In the genomic region with DNA sequence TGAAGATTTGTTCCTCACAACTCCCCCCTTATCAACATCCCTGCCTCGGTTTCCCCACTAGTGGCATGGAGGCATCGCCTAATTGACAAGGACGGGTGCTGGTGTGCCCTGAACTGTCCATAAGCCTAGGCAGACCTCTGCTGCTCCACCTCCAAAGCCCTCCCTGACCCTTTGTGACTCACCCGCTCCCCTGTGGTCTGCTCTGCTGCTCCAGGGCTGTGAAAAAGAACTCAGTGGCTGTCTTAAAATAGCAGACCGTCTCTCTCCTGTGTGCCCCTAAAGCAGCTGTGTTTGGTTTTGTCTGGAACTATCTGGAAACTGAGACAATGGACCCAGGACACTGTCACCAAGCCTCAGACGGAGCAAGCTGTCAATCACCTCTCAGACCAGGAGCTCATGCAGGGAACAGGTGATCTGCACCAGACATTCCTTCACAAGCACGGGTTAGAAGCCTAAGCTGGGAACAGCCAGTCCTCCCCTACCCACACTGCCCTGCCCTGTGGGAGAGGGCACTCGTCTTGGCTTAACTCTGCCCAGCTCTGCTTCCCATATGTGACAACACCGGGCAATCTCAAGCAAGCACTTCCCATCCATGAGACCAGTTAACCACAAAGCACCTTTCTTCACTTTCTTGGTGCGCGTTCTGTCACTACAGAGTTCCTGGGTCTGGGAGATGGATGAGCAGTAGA, we compare ENCODE assay signal across 10 mouse cellular contexts. TPM values are rescaled to one million over a fixed set of nuclear protein-coding genes. Genes with fewer than 3 reads are reported as not detected.
DNase-seq lines count a peak whose midpoint lies in the region; ATAC-seq lines count a peak whose summit lies in the region.
"Had no signal": no experiment of that assay in that cellular context is flagged by ENCODE, and none has a peak within 500 bp of the region (broad histone marks: within the 10 kb centered on the region; RNA-seq: fewer than 3 reads in every experiment).

No protein-coding gene starts in this region.

- no peak overlapping the region for H3K4me2 ChIP-seq in limb, embryonic 12.5 days
- no peak overlapping the region for H3K4me2 ChIP-seq in embryonic facial prominence, embryonic 14.5 days (ENCODE audit: low read depth, low read length)
- H3K4me2 ChIP-seq in liver, embryonic 16.5 days (ENCODE audit: low read depth, low read length) = no peak overlapping the region
- H3K4me2 ChIP-seq: intestine, embryonic 15.5 days had no signal

- peaks cover 4% of the 10 kb centered on the region; the same call in 1 of the 2 replicates for H3K4me1 ChIP-seq in limb, embryonic 12.5 days (replicated peaks)
- H3K4me1 ChIP-seq in limb, embryonic 10.5 days = 0 out of 2 replicates have a peak, but pooled peaks cover 7% of the 10 kb centered on the region
- no peaks in the 10 kb centered on the region for H3K4me1 ChIP-seq in embryonic facial prominence, embryonic 14.5 days (ENCODE audit: control insufficient read depth, insufficient read depth, low read length)
- H3K4me1 ChIP-seq in liver, embryonic 16.5 days (ENCODE audit: control insufficient read depth, low read depth, low read length) = peaks cover 7% of the 10 kb centered on the region
- H3K4me1 ChIP-seq: intestine, embryonic 15.5 days had no signal

- H3K9me3 ChIP-seq in limb, embryonic 12.5 days = no peaks in the 10 kb centered on the region
- H3K9me3 ChIP-seq in limb, embryonic 10.5 days (replicated peaks) = no peaks in the 10 kb centered on the region
- H3K9me3 ChIP-seq in embryonic facial prominence, embryonic 14.5 days (ENCODE audit: control insufficient read depth, low read length) = no peaks in the 10 kb centered on the region
- H3K9me3 ChIP-seq in liver, embryonic 16.5 days (replicated peaks; ENCODE audit: control insufficient read depth, low read length) = no peaks in the 10 kb centered on the region
- H3K9me3 ChIP-seq: intestine, embryonic 15.5 days had no signal

- no peak for DNase-seq in limb, embryonic 10.5 days (ENCODE audit: low spot score)
- DNase-seq in ES-CJ7 (ENCODE audit: low read depth, low spot score) = peak; percentile 41
- no peak for DNase-seq in embryonic facial prominence, embryonic 14.5 days (ENCODE audit: low spot score)
- DNase-seq in adrenal gland, postnatal 4 days (ENCODE audit: low spot score in 2 of 2) = no peak
- no peak for DNase-seq in gastrocnemius, postnatal 14 days

- WGBS in limb, embryonic 12.5 days = 67% methylated on average over 11 of the region's 11 CpGs
- WGBS in limb, embryonic 10.5 days = 77% methylated on average over 11 of the region's 11 CpGs
- 62% methylated on average over 11 of the region's 11 CpGs for WGBS in embryonic facial prominence, embryonic 14.5 days
- 58% methylated on average over 11 of the region's 11 CpGs for WGBS in liver, embryonic 16.5 days (ENCODE audit: insufficient replicate concordance)

- intact Hi-C loops in gastrocnemius, postnatal 14 days (cut with DNase I; ENCODE audit: low total_unique reads) = loop anchor here (5.0 kb wide), 2 partner anchors 33 to 138 kb away; partner anchors contain the start of gene Hbq1b

- ATAC-seq in limb, embryonic 12.5 days (ENCODE audit: insufficient number of reproducible peaks, insufficient read depth, low FRiP score, low TSS enrichment, low read depth) = peak; percentile 48; the same call in 1 of the 2 replicates
- ATAC-seq in embryonic facial prominence, embryonic 14.5 days (ENCODE audit: low read depth) = peak; percentile 15; the same call in 1 of the 2 replicates
- no peak for ATAC-seq in liver, embryonic 16.5 days (ENCODE audit: low read depth)

- H3K36me3 ChIP-seq in limb, embryonic 12.5 days = no peaks in the 10 kb centered on the region
- no peaks in the 10 kb centered on the region for H3K36me3 ChIP-seq in limb, embryonic 10.5 days
- H3K36me3 ChIP-seq in embryonic facial prominence, embryonic 14.5 days (ENCODE audit: control insufficient read depth, insufficient read depth, low read length) = no peaks in the 10 kb centered on the region
- no peaks in the 10 kb centered on the region for H3K36me3 ChIP-seq in liver, embryonic 16.5 days (ENCODE audit: control insufficient read depth, insufficient read depth)
- H3K36me3 ChIP-seq: intestine, embryonic 15.5 days had no signal

- no peak overlapping the region for H3K27ac ChIP-seq in limb, embryonic 12.5 days
- H3K27ac ChIP-seq in limb, embryonic 10.5 days = no peak overlapping the region; the same call in 1 of the 2 replicates
- H3K27ac ChIP-seq in embryonic facial prominence, embryonic 14.5 days (replicated peaks; ENCODE audit: low read depth, low read length) = no peak overlapping the region
- H3K27ac ChIP-seq in liver, embryonic 16.5 days (ENCODE audit: low read length) = no peak overlapping the region
- H3K27ac ChIP-seq: intestine, embryonic 15.5 days had no signal

- H3K9ac ChIP-seq in limb, embryonic 12.5 days (replicated peaks) = no peak overlapping the region
- no peak overlapping the region for H3K9ac ChIP-seq in embryonic facial prominence, embryonic 14.5 days (ENCODE audit: low read depth, low read length)
- 0 out of 2 replicates have a peak overlapping the region, but pooled peaks have one; percentile 24 for H3K9ac ChIP-seq in liver, embryonic 16.5 days (ENCODE audit: low read depth, low read length)
- H3K9ac ChIP-seq: intestine, embryonic 15.5 days had no signal

- H3K27me3 ChIP-seq in limb, embryonic 12.5 days = no peaks in the 10 kb centered on the region
- no peaks in the 10 kb centered on the region for H3K27me3 ChIP-seq in limb, embryonic 10.5 days (ENCODE audit: low read depth, poor library complexity, severe bottlenecking)
- 0 out of 2 replicates have a peak, but pooled peaks cover 3% of the 10 kb centered on the region for H3K27me3 ChIP-seq in embryonic facial prominence, embryonic 14.5 days (replicated peaks; ENCODE audit: control insufficient read depth, insufficient read depth, low read length)
- peaks cover 8% of the 10 kb centered on the region for H3K27me3 ChIP-seq in liver, embryonic 16.5 days (ENCODE audit: control insufficient read depth, insufficient read depth, low read depth, low read length)
- H3K27me3 ChIP-seq: intestine, embryonic 15.5 days had no signal

- H3K4me3 ChIP-seq in limb, embryonic 12.5 days (replicated peaks) = no peak overlapping the region
- H3K4me3 ChIP-seq in limb, embryonic 10.5 days = no peak overlapping the region
- no peak overlapping the region for H3K4me3 ChIP-seq in embryonic facial prominence, embryonic 14.5 days (ENCODE audit: low read depth, low read length)
- no peak overlapping the region for H3K4me3 ChIP-seq in liver, embryonic 16.5 days (ENCODE audit: low read depth, low read length)
- H3K4me3 ChIP-seq: intestine, embryonic 15.5 days had no signal

RNA-seq across cellular contexts. Expression of gene Hbq1a, which starts 20.8 kb away (rescaled TPM):
- polyA plus RNA-seq in limb, embryonic 12.5 days (2016; fragmentation: Nextera tagmentation; extraction: Ambion mirVana) = 0.90 TPM in 1 of 2 replicates, not detected in the other
- not detected in 2 replicates for polyA plus RNA-seq in limb, embryonic 10.5 days (2016; fragmentation: Nextera tagmentation; extraction: Ambion mirVana)
- polyA plus RNA-seq in embryonic facial prominence, embryonic 14.5 days (2014; fragmentation: Nextera tagmentation; extraction: Ambion mirVana) = 1.0 and 1.8 TPM in 2 replicates
- 6.4 and 7.3 TPM in 2 replicates for polyA plus RNA-seq in liver, embryonic 16.5 days (2015; fragmentation: Nextera tagmentation; extraction: Ambion mirVana)
- 1 to 10 TPM in 1 of 2 experiments, not detected in 1; 1.5 TPM for total RNA-seq in adrenal gland, postnatal 4 days (2021)
- total RNA-seq in gastrocnemius, postnatal 14 days (2021) = not detected
- total RNA-seq: megakaryocyte-erythroid progenitor cell, adult 5-6 weeks had no signal
- polyA plus RNA-seq: urinary bladder, adult 2 months had no signal

RNA-seq across cellular contexts. Expression of gene Hba-a2, which starts 24.4 kb away (rescaled TPM):
- polyA plus RNA-seq in limb, embryonic 12.5 days (2016; fragmentation: Nextera tagmentation; extraction: Ambion mirVana) = 6,550 and 6,738 TPM in 2 replicates
- 3,476 and 3,759 TPM in 2 replicates for polyA plus RNA-seq in limb, embryonic 10.5 days (2016; fragmentation: Nextera tagmentation; extraction: Ambion mirVana)
- polyA plus RNA-seq in embryonic facial prominence, embryonic 14.5 days (2014; fragmentation: Nextera tagmentation; extraction: Ambion mirVana) = 15,250 and 18,270 TPM in 2 replicates
- polyA plus RNA-seq in liver, embryonic 16.5 days (2015; fragmentation: Nextera tagmentation; extraction: Ambion mirVana) = 165,200 and 165,281 TPM in 2 replicates
- 1,000 to 10,000 TPM; 3,034 to 3,470 TPM for total RNA-seq in adrenal gland, postnatal 4 days (2021)
- 100 to 1,000 TPM; 795 to 814 TPM for total RNA-seq in gastrocnemius, postnatal 14 days (2021)

RNA-seq across cellular contexts. Expression of gene Sh3pxd2b, which starts 27.0 kb away (rescaled TPM):
- 27.7 and 29.4 TPM in 2 replicates for polyA plus RNA-seq in limb, embryonic 12.5 days (2016; fragmentation: Nextera tagmentation; extraction: Ambion mirVana)
- 25.0 and 31.3 TPM in 2 replicates for polyA plus RNA-seq in limb, embryonic 10.5 days (2016; fragmentation: Nextera tagmentation; extraction: Ambion mirVana)
- polyA plus RNA-seq in embryonic facial prominence, embryonic 14.5 days (2014; fragmentation: Nextera tagmentation; extraction: Ambion mirVana) = 28.7 and 31.3 TPM in 2 replicates
- polyA plus RNA-seq in liver, embryonic 16.5 days (2015; fragmentation: Nextera tagmentation; extraction: Ambion mirVana) = 0.82 and 1.3 TPM in 2 replicates
- 10 to 100 TPM; 23.4 to 29.2 TPM for total RNA-seq in adrenal gland, postnatal 4 days (2021)
- 10 to 100 TPM; 15.1 to 16.8 TPM for total RNA-seq in gastrocnemius, postnatal 14 days (2021)

RNA-seq across cellular contexts. Expression of gene Hbq1b, which starts 33.9 kb away (rescaled TPM):
- 3.5 and 3.9 TPM in 2 replicates for polyA plus RNA-seq in limb, embryonic 12.5 days (2016; fragmentation: Nextera tagmentation; extraction: Ambion mirVana)
- polyA plus RNA-seq in limb, embryonic 10.5 days (2016; fragmentation: Nextera tagmentation; extraction: Ambion mirVana) = 5.7 and 5.9 TPM in 2 replicates
- 1.2 and 1.7 TPM in 2 replicates for polyA plus RNA-seq in embryonic facial prominence, embryonic 14.5 days (2014; fragmentation: Nextera tagmentation; extraction: Ambion mirVana)
- 158 and 159 TPM in 2 replicates for polyA plus RNA-seq in liver, embryonic 16.5 days (2015; fragmentation: Nextera tagmentation; extraction: Ambion mirVana)
- 1 to 10 TPM; 3.9 to 5.3 TPM for total RNA-seq in adrenal gland, postnatal 4 days (2021)
- under 1 TPM in 1 of 2 experiments, not detected in 1; 0.41 TPM for total RNA-seq in gastrocnemius, postnatal 14 days (2021)
- total RNA-seq: megakaryocyte-erythroid progenitor cell, adult 5-6 weeks had no signal
- polyA plus RNA-seq: urinary bladder, adult 2 months had no signal

RNA-seq across cellular contexts. Expression of gene Hba-a1, which starts 37.3 kb away (rescaled TPM):
- 3,017 and 3,206 TPM in 2 replicates for polyA plus RNA-seq in limb, embryonic 12.5 days (2016; fragmentation: Nextera tagmentation; extraction: Ambion mirVana)
- polyA plus RNA-seq in limb, embryonic 10.5 days (2016; fragmentation: Nextera tagmentation; extraction: Ambion mirVana) = 1,811 and 2,033 TPM in 2 replicates
- polyA plus RNA-seq in embryonic facial prominence, embryonic 14.5 days (2014; fragmentation: Nextera tagmentation; extraction: Ambion mirVana) = 6,016 and 7,188 TPM in 2 replicates
- 72,809 and 72,929 TPM in 2 replicates for polyA plus RNA-seq in liver, embryonic 16.5 days (2015; fragmentation: Nextera tagmentation; extraction: Ambion mirVana)
- 1,000 to 10,000 TPM; 4,498 to 5,274 TPM for total RNA-seq in adrenal gland, postnatal 4 days (2021)
- 1,000 to 10,000 TPM; 1,024 TPM for total RNA-seq in gastrocnemius, postnatal 14 days (2021)

Comparison
In these comparisons a context has a peak if more than half of its experiments do, and no peak if none do; other contexts are left out.
1. RNA of gene Sh3pxd2b, which starts 27.0 kb away (polyA plus RNA-seq): 28.7 to 31.3 TPM in embryonic facial prominence, embryonic 14.5 days, 25.0 to 31.3 TPM in limb, embryonic 10.5 days and 27.7 to 29.4 TPM in limb, embryonic 12.5 days; 0.82 to 1.3 TPM in liver, embryonic 16.5 days; every median in the first group is over 10 times any median in the second.